Mouse (Mus musculus) liver, embryonic 14.5 days (tissue): ENCODE measurements at regions not wholly inside any gene's neighbourhood (a gene's known extent, or its start where the extent isn't known, plus 50 kb on each side); places are given as distances from the start of the nearest gene placed in this dataset.

ENCODE experiments used
- ATAC-seq: fragments of 200-750 bp; cut with Nextera tagmentation; 2 replicates; pipeline ENCODE4 v1.8.0; 2017; ENCODE audit warnings: moderate number of reproducible peaks, mild to moderate bottlenecking, moderate library complexity; ENCODE audit not compliant: insufficient read depth
- DNase-seq, 3 experiments: peaks; one replicate each; pipeline ENCODE4 v3.0.0-alpha.2; 2012 to 2013; ENCODE audit warnings: low read depth in 3 of 3, low spot score in 3 of 3
- H3K27ac ChIP-seq: fragments of 300-500 bp; sonication (generic); 2 replicates; pipeline ENCODE4 v1.5.1; 2014; ENCODE audit warnings: moderate library complexity, mild to moderate bottlenecking, control low read depth, inconsistent platforms
- H3K27me3 ChIP-seq: fragments of 300-500 bp; sonication (generic); 2 replicates; pipeline ENCODE4 v1.6.1; 2014; ENCODE audit warnings: mild to moderate bottlenecking, low read length, moderate library complexity; ENCODE audit not compliant: control insufficient read depth, insufficient read depth
- H3K36me3 ChIP-seq: fragments of 300-500 bp; sonication (generic); replicated peaks from 2 replicates; pipeline ENCODE4 v1.6.1; 2014; ENCODE audit warnings: low read depth; ENCODE audit not compliant: control insufficient read depth, insufficient read depth
- H3K4me1 ChIP-seq, 2 experiments: fragments of 200-500 bp in 1 of 2; fragments of 300-500 bp in 1 of 2; sonication (generic) in 1 of 2; replicated peaks; 2 replicates each; pipeline ENCODE4 v1.6.1; 2012 to 2014; ENCODE audit warnings: antibody characterized with exemption in 1 of 2, inconsistent platforms in 1 of 2, low read length in 1 of 2; ENCODE audit not compliant: control insufficient read depth in 2 of 2, insufficient read depth in 2 of 2
- H3K4me2 ChIP-seq: fragments of 300-500 bp; sonication (generic); 2 replicates; pipeline ENCODE4 v1.6.1; 2014; ENCODE audit warnings: low read depth, mild to moderate bottlenecking, control low read depth, moderate library complexity
- H3K4me3 ChIP-seq, 2 experiments: fragments of 200-500 bp in 1 of 2; fragments of 300-500 bp in 1 of 2; sonication (generic) in 1 of 2; 2 replicates each; pipeline ENCODE4 v1.5.1; 2012 to 2014; ENCODE audit warnings: low read depth in 2 of 2, low read length in 2 of 2, mild to moderate bottlenecking in 2 of 2, control low read depth in 1 of 2, inconsistent platforms in 1 of 2, moderate library complexity in 1 of 2; ENCODE audit not compliant: insufficient read depth in 1 of 2
- H3K9ac ChIP-seq: fragments of 300-500 bp; sonication (generic); replicated peaks from 2 replicates; pipeline ENCODE4 v1.6.1; 2014; ENCODE audit warnings: mild to moderate bottlenecking, control low read depth, moderate library complexity
- H3K9me3 ChIP-seq: fragments of 300-500 bp; sonication (generic); 2 replicates; pipeline ENCODE4 v1.6.1; 2016; ENCODE audit warnings: low read length, mixed read lengths; ENCODE audit not compliant: control insufficient read depth
- CTCF ChIP-seq: IDR thresholded peaks from 2 replicates; pipeline ENCODE4 v1.5.1; 2016; ENCODE audit warnings: antibody characterized with exemption, low read depth, control low read depth
- EP300 ChIP-seq: IDR thresholded peaks from 2 replicates; pipeline ENCODE4 v1.6.1; 2016; ENCODE audit warnings: antibody characterized with exemption, low read depth
- WGBS: fragments of 180-500 bp; shearing (Covaris S2); extraction: QIAGEN DNeasy Blood & Tissue Kit; methylation state at CpG from one replicate; pipeline ENCODE4 v1.1.7; 2014; ENCODE audit not compliant: insufficient replicate concordance; 5-methylcytosine and 5-hydroxymethylcytosine counted together

GRCm38 (mm10) chr4:53386309-53386708 is 53.9 kb upstream of the Slc44a1 start:
- Histone ChIP-seq H3K4me2 (no peak overlapping the region), H3K9me3 (no peaks in the 10 kb centered on the region), H3K27me3 (no peaks in the 10 kb centered on the region), H3K36me3 (no peaks in the 10 kb centered on the region), H3K4me1 (peaks cover 0 to 10% of the 10 kb centered on the region in 2 experiments; a peak in 3 of 4 replicates), H3K27ac (no peak overlapping the region), H3K4me3 (no peak overlapping the region), H3K9ac (no peak overlapping the region)
- WGBS, result 6% methylated on average over 8 of the region's 8 CpGs
- ATAC-seq, result no peak
- DNase-seq, result peak in 2 of 3 experiments; percentile 10 to 29
- TF ChIP-seq EP300 (no peak), CTCF (no peak)

GRCm38 (mm10) chr4:53384761-53385160 is 55.5 kb upstream of the Slc44a1 start:
- no peak overlapping the region for H3K27ac ChIP-seq
- DNase-seq, result peak; percentile 41 to 56 (median 42)
- peak; percentile 77 for TF ChIP-seq CTCF
- no peak for TF ChIP-seq EP300

DNA sequence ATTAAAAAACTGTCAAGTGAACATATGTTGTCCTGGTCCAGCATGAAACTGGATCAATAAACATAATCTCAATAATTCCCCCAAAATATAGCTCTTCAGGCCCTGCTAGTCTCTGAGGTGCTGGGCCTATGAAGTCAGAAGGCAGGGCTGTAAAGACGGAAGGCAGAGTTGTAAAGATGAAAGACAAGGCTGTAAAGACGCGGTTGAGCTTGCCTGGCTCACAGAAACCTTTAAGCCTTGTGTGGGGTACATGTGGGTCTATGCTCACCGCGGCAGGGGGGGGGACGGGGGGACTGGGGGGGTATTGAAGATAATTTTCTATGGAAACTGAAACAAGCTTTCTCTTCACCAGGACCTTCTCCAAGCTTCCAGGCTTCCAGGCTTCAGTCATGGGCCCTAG is 56.1 kb upstream of the Slc44a1 start:
- no peak overlapping the region for H3K4me2 ChIP-seq
- H3K9me3 ChIP-seq, result no peaks in the 10 kb centered on the region
- 43% methylated on average over 6 of the region's 6 CpGs for WGBS
- ATAC-seq, result no peak
- H3K4me3 ChIP-seq, result no peak overlapping the region
- no peaks in the 10 kb centered on the region for H3K27me3 ChIP-seq
- TF ChIP-seq CTCF (no peak), EP300 (no peak)
- H3K36me3 ChIP-seq, result no peaks in the 10 kb centered on the region
- H3K9ac ChIP-seq, result no peak overlapping the region
- H3K27ac ChIP-seq, result no peak overlapping the region
- peaks cover 0 to 10% of the 10 kb centered on the region in 2 experiments; a peak in 3 of 4 replicates for H3K4me1 ChIP-seq
- DNase-seq, result no peak

More at GRCm38 (mm10) chr4:53384761-53385160, 55.5 kb upstream of the Slc44a1 start:
- H3K36me3 ChIP-seq, result no peaks in the 10 kb centered on the region
- peak; percentile 43; the same call in 1 of the 2 replicates for ATAC-seq
- 15% methylated on average over 6 of the region's 6 CpGs for WGBS
- H3K9me3 ChIP-seq, result no peaks in the 10 kb centered on the region
- H3K4me2 ChIP-seq, result peak overlapping the region; percentile 43
- peaks cover 0 to 10% of the 10 kb centered on the region in 2 experiments; a peak in 3 of 4 replicates for H3K4me1 ChIP-seq
- no peak overlapping the region for H3K9ac ChIP-seq
- no peaks in the 10 kb centered on the region for H3K27me3 ChIP-seq
- no peak overlapping the region for H3K4me3 ChIP-seq

- no peaks in the 10 kb centered on the region for H3K27me3 ChIP-seq
- no peak overlapping the region for H3K4me2 ChIP-seq
- TF ChIP-seq EP300 (no peak), CTCF (no peak)
- ATAC-seq (no peak), DNase-seq (no peak)
- no peaks in the 10 kb centered on the region for H3K9me3 ChIP-seq
- WGBS, result 57% methylated on average over 4 of the region's 4 CpGs
- H3K9ac ChIP-seq, result no peak overlapping the region
- no peak overlapping the region for H3K4me3 ChIP-seq
- no peaks in the 10 kb centered on the region for H3K36me3 ChIP-seq
- peaks cover 0 to 10% of the 10 kb centered on the region in 2 experiments; a peak in 3 of 4 replicates for H3K4me1 ChIP-seq
- H3K27ac ChIP-seq, result no peak overlapping the region
Measured at GRCm38 (mm10) chr4:53382012-53382411, 58.2 kb upstream of the Slc44a1 start.

DNA sequence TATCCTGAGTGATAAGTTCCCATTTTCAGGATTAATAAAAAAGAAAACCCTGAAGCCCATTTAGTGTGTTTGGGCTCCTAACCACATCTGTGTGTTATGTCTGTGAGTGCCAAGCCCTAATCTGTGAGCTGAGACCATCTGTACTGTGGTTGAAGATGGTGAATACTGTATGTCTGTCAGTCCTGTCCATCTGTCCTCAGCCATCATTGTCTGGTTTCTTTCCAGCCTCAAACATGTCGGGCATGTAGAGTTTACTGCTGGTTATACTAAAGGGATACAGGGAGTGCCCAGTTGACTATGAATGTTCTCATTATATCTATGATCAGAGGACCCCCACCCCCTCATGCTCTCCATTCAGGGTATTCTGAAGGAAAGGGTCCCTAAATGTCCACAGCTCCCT is 60.4 kb upstream of the Slc44a1 start:
- no peak overlapping the region for H3K27ac ChIP-seq
- ATAC-seq (no peak), DNase-seq (no peak)
- no peaks in the 10 kb centered on the region for H3K27me3 ChIP-seq
- TF ChIP-seq EP300 (no peak), CTCF (no peak)
- no peaks in the 10 kb centered on the region for H3K36me3 ChIP-seq
- no peak overlapping the region for H3K9ac ChIP-seq
- H3K4me1 ChIP-seq, result peaks cover 0 to under 1% of the 10 kb centered on the region in 2 experiments; a peak in 1 of 4 replicates
- H3K4me3 ChIP-seq, result no peak overlapping the region
- H3K9me3 ChIP-seq, result no peaks in the 10 kb centered on the region
- no peak overlapping the region for H3K4me2 ChIP-seq
- WGBS, result 57% methylated on average over 1 of the region's 1 CpGs
